Mouse (Mus musculus) CH12F3 (cell line): ENCODE measurements around the gene Irgm2.

Source experiments
- in situ Hi-C: fragments of 300-500 bp; cut with MboI; formaldehyde crosslinking; loops from 2 replicates; pipeline ENCODE4 v1.14.3; 2020; ENCODE audit warnings: low sequenced_read_pairs

The Irgm2 gene

GRCm38 (mm10) chr11:58250550-58250949, 51.1 kb downstream of the Irgm2 start:
- in situ Hi-C loops = no loop called here

GRCm38 (mm10) chr11:58254411-58254810, 55.0 kb downstream of the Irgm2 start:
- in situ Hi-C loops = no loop called here

- in situ Hi-C loops = no loop called here
Observed at GRCm38 (mm10) chr11:58257816-58258215, 58.4 kb downstream of the Irgm2 start.

GRCm38 (mm10) chr11:58260156-58260555, 60.7 kb downstream of the Irgm2 start:
- in situ Hi-C loops = no loop called here

GRCm38 (mm10) chr11:58261826-58262225, 62.4 kb downstream of the Irgm2 start:
- in situ Hi-C loops = no loop called here

GRCm38 (mm10) chr11:58262336-58262735, 62.9 kb downstream of the Irgm2 start:
- in situ Hi-C loops = no loop called here

- in situ Hi-C loops = no loop called here
Observed at GRCm38 (mm10) chr11:58263516-58263915, 64.1 kb downstream of the Irgm2 start.

- in situ Hi-C loops = no loop called here
Observed at GRCm38 (mm10) chr11:58264546-58264945, 65.1 kb downstream of the Irgm2 start.

GRCm38 (mm10) chr11:58268285-58268684, 68.9 kb downstream of the Irgm2 start:
- in situ Hi-C loops = no loop called here
